Mouse (Mus musculus): ENCODE results near the gene Rac1.

DNA sequence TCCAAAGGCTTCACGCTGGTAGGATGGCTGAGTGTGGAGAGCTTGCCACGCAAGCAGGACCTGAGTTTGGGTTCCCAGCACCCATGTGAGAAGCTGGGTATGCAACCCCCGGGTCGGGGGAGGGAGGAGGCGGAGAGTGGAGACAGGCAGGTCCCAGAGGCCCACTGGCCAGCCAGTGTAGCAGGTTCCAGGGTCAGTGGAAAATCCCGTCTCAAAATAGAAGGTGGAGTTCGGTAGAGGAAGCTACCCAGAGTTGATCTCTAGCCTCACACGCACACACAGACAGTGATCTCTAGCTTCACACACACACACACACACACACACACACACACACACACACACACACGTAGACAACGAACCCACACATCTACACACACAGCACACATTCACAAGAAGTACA, 34.7 kb downstream of the Rac1 start:
- no peak for TF ChIP-seq MAFK (IDR thresholded peaks at IDR 0.05; ENCODE audit: insufficient read depth, low read depth, low read length)
- TF ChIP-seq HCFC1 (IDR thresholded peaks at IDR 0.05; ENCODE audit: borderline replicate concordance, insufficient read depth, low read length) = no peak
- TF ChIP-seq ZC3H11A (IDR thresholded peaks at IDR 0.05; ENCODE audit: borderline replicate concordance, low read depth, low read length) = no peak

All from ES-E14 (cell line).